Mouse (Mus musculus) embryo, embryonic 10.5 days (tissue): ENCODE results near the gene Ciao2a.
A peak's percentile ranks its signal among the peaks of the same experiment; 100 is the strongest.

ENCODE experiments used
- DNase-seq: peaks from one replicate; pipeline ENCODE4 v3.0.0-alpha.2; 2015; ENCODE audit warnings: low spot score

The Ciao2a gene

DNA sequence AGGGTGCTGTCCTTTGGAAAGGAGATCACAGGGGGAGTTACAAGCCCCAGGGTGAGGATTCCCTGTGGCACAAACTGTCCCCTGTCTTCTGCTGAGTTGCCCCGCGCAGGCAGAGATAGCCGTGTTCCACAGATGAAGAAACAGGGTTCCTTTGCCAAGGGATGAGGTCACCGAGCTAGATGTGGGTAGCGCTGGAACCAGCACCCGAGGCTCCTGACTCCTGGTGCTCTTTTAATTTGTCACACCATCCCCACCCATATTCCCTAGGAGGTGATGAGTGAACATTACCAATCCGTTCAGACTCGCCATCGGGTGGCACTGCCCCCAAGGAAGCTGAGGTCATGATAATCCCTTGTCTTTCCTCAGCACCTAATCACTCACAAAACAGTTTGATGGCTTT is 36.6 kb downstream of the Ciao2a start:
- no peak for DNase-seq

GRCm38 (mm10) chr9:66167222-66167621 is 40.8 kb downstream of the Ciao2a start:
- no peak for DNase-seq

DNA sequence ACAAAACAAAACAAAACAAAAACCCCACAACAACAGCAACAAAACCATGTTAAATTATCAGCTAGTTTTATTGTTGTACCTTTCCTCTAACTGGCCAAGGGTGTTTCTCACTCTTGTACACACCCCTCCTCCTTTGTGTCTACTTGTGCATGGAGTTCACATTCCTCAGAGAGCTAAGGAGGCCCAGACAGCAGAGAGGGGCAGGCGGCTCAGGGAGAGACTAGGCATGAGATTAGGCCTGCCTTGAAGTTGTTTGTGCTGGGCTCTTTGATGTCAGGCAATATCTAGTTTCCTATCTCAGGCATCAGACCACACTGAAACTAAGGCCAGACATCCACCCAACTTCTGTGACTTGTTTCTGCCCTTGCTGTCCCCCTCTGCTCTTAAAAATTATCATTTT is 41.8 kb downstream of the Ciao2a start:
- peak; percentile 42 for DNase-seq

DNA sequence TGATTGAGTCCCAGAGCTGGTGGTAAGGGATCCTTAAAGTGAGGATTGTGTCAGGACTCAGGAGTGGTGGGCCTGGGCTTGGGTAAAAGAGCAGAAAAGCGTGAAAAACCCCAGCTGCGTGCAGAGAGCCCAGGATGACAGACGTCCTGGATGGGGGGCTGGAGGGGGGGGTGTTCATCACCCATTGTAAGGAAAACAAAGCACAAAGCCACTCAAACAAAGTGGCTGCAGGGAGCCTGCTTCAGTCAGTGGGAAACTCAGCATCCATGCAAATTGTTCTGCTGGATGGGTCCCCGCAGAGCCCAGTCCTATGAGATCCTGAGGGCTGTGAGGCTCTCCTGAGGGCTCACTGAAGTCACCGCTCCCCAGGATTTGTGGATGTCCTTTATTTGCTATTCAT is 44.1 kb downstream of the Ciao2a start:
- peak; percentile 68 for DNase-seq

- no peak for DNase-seq
These were observed 45.0 kb downstream of the Ciao2a start for GRCm38 (mm10) chr9:66171275-66171921.

- no peak for DNase-seq
These were observed 47.0 kb downstream of the Ciao2a start for GRCm38 (mm10) chr9:66173316-66173855.

- DNase-seq = no peak
These were observed 48.6 kb downstream of the Ciao2a start for GRCm38 (mm10) chr9:66174985-66175384.

- DNase-seq = no peak
These were observed 51.6 kb downstream of the Ciao2a start for GRCm38 (mm10) chr9:66177975-66178374.

- DNase-seq = no peak
These were observed 53.4 kb downstream of the Ciao2a start for GRCm38 (mm10) chr9:66179795-66180194.

- DNase-seq = peak; percentile 46
These were observed 54.9 kb downstream of the Ciao2a start for GRCm38 (mm10) chr9:66181126-66181825.

GRCm38 (mm10) chr9:66181826-66182678 is 55.6 kb downstream of the Ciao2a start:
- no peak for DNase-seq

- no peak for DNase-seq
These were observed 56.2 kb downstream of the Ciao2a start for GRCm38 (mm10) chr9:66182679-66182993.

DNA sequence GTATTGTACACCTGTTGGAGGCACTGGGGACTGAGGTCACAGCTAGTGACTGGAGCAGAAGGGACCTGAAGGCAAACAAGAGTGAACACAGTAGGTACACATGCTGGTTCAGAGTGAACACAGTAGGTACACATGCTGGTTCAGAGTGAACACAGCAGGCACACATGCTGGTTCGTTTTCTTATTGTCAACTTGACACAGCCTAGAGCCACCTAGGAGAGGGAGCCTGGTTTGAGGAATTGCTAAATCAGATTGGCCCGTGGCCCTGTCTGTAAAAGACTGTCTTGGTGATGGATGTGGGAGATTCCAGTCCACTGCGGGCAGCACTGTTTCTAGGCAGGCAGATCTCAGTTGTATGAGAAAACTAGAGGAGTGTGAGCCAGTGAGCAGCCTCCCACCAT is 56.6 kb downstream of the Ciao2a start:
- no peak for DNase-seq

- DNase-seq = no peak
These were observed 58.2 kb downstream of the Ciao2a start for GRCm38 (mm10) chr9:66184572-66184971.

GRCm38 (mm10) chr9:66186426-66186825 is 60.0 kb downstream of the Ciao2a start:
- peak; percentile 75 for DNase-seq
